Mouse (Mus musculus): ENCODE results near the gene Pdzd2. TPM values are rescaled to one million over a fixed set of nuclear protein-coding genes. Genes with fewer than 3 reads are reported as not detected.

Gene Pdzd2
- polyA plus RNA-seq, 1 experiment from 2014 or later = 14.3 TPM

GRCm38 (mm10) chr15:12550376-12550775 is 189.3 kb downstream of the Pdzd2 start:
- WGBS = 40% methylated on average over 9 of the region's 9 CpGs
- Histone ChIP-seq H3K27me3 (replicated peaks) (no peaks in the 10 kb centered on the region), H3K36me3 (no peaks in the 10 kb centered on the region), H3K4me3 (replicated peaks) (no peak overlapping the region), H3K27ac (no peak overlapping the region), H3K4me1 (replicated peaks) (peaks cover 9% of the 10 kb centered on the region), H3K4me2 (replicated peaks) (peak overlapping the region; percentile 99), H3K9me3 (no peaks in the 10 kb centered on the region), H3K9ac (no peak overlapping the region)
- no peak; the same call in 1 of the 2 replicates for ATAC-seq

GRCm38 (mm10) chr15:12549919-12550305 is 189.8 kb downstream of the Pdzd2 start:
- Histone ChIP-seq H3K27ac (peak overlapping the region; percentile 70), H3K4me3 (replicated peaks) (peak overlapping the region; percentile 57), H3K9ac (peak overlapping the region; percentile 60; the same call in 1 of the 2 replicates), H3K4me2 (replicated peaks) (peak overlapping the region; percentile 99), H3K4me1 (replicated peaks) (peaks cover 11% of the 10 kb centered on the region), H3K36me3 (no peaks in the 10 kb centered on the region), H3K27me3 (replicated peaks) (no peaks in the 10 kb centered on the region), H3K9me3 (no peaks in the 10 kb centered on the region)
- peak; percentile 72 for ATAC-seq
- 2% methylated on average over 13 of the region's 13 CpGs for WGBS

GRCm38 (mm10) chr15:12549271-12549918 is 190.3 kb downstream of the Pdzd2 start:
- ATAC-seq = peak; percentile 65
- no peaks in the 10 kb centered on the region for H3K27me3 ChIP-seq (replicated peaks)
- peak overlapping the region; percentile 57 for H3K4me3 ChIP-seq (replicated peaks)
- peak overlapping the region; percentile 99 for H3K4me2 ChIP-seq (replicated peaks)
- WGBS = under 1% methylated on average over 28 of the region's 28 CpGs
- H3K9ac ChIP-seq = peak overlapping the region; percentile 60
- no peaks in the 10 kb centered on the region for H3K9me3 ChIP-seq
- peaks cover 12% of the 10 kb centered on the region for H3K4me1 ChIP-seq (replicated peaks)
- no peaks in the 10 kb centered on the region for H3K36me3 ChIP-seq
- H3K27ac ChIP-seq = peak overlapping the region; percentile 70

- peak overlapping the region; percentile 57 for H3K4me3 ChIP-seq (replicated peaks)
- no peak overlapping the region for H3K27ac ChIP-seq
- H3K27me3 ChIP-seq (replicated peaks) = no peaks in the 10 kb centered on the region
- no peaks in the 10 kb centered on the region for H3K9me3 ChIP-seq
- no peak for ATAC-seq
- H3K4me2 ChIP-seq (replicated peaks) = peak overlapping the region; percentile 99
- peaks cover 12% of the 10 kb centered on the region for H3K4me1 ChIP-seq (replicated peaks)
- no peaks in the 10 kb centered on the region for H3K36me3 ChIP-seq
- peak overlapping the region; percentile 60; the same call in 1 of the 2 replicates for H3K9ac ChIP-seq
- WGBS = 49% methylated on average over 4 of the region's 4 CpGs
Measured at GRCm38 (mm10) chr15:12548696-12549095, 191.0 kb downstream of the Pdzd2 start.

- Histone ChIP-seq H3K9ac (no peak overlapping the region), H3K4me1 (replicated peaks) (peaks cover 12% of the 10 kb centered on the region), H3K27ac (no peak overlapping the region), H3K4me2 (replicated peaks) (peak overlapping the region; percentile 7; the same call in 1 of the 2 replicates), H3K4me3 (replicated peaks) (no peak overlapping the region), H3K27me3 (replicated peaks) (no peaks in the 10 kb centered on the region), H3K9me3 (no peaks in the 10 kb centered on the region), H3K36me3 (no peaks in the 10 kb centered on the region)
- WGBS = 77% methylated on average over 5 of the region's 5 CpGs
- no peak for ATAC-seq
Measured at GRCm38 (mm10) chr15:12547640-12548405, 191.9 kb downstream of the Pdzd2 start.

GRCm38 (mm10) chr15:12546781-12547180 is 192.9 kb downstream of the Pdzd2 start:
- H3K27me3 ChIP-seq (replicated peaks) = no peaks in the 10 kb centered on the region
- peaks cover 13% of the 10 kb centered on the region for H3K4me1 ChIP-seq (replicated peaks)
- H3K4me3 ChIP-seq (replicated peaks) = no peak overlapping the region
- ATAC-seq = no peak
- H3K27ac ChIP-seq = no peak overlapping the region
- peak overlapping the region; percentile 7; the same call in 1 of the 2 replicates for H3K4me2 ChIP-seq (replicated peaks)
- WGBS = 73% methylated on average over 6 of the region's 6 CpGs
- no peak overlapping the region for H3K9ac ChIP-seq
- H3K36me3 ChIP-seq = no peaks in the 10 kb centered on the region
- H3K9me3 ChIP-seq = no peaks in the 10 kb centered on the region

GRCm38 (mm10) chr15:12545671-12546070 is 194.1 kb downstream of the Pdzd2 start:
- Histone ChIP-seq H3K4me1 (replicated peaks) (peaks cover 13% of the 10 kb centered on the region), H3K4me2 (replicated peaks) (no peak overlapping the region)

GRCm38 (mm10) chr15:12545220-12545619 is 194.5 kb downstream of the Pdzd2 start:
- Histone ChIP-seq H3K9me3 (no peaks in the 10 kb centered on the region), H3K36me3 (no peaks in the 10 kb centered on the region), H3K27ac (no peak overlapping the region), H3K4me1 (replicated peaks) (peaks cover 10% of the 10 kb centered on the region; the same call in 1 of the 2 replicates), H3K4me2 (replicated peaks) (no peak overlapping the region), H3K9ac (no peak overlapping the region), H3K27me3 (replicated peaks) (no peaks in the 10 kb centered on the region), H3K4me3 (replicated peaks) (no peak overlapping the region)
- no peak for ATAC-seq
- 38% methylated on average over 3 of the region's 3 CpGs for WGBS

More at GRCm38 (mm10) chr15:12545671-12546070, 194.1 kb downstream of the Pdzd2 start:
- no peak overlapping the region for H3K4me3 ChIP-seq (replicated peaks)
- no peaks in the 10 kb centered on the region for H3K9me3 ChIP-seq
- no peaks in the 10 kb centered on the region for H3K36me3 ChIP-seq
- H3K27ac ChIP-seq = no peak overlapping the region
- H3K9ac ChIP-seq = no peak overlapping the region
- WGBS = 69% methylated on average over 6 of the region's 6 CpGs
- ATAC-seq = no peak
- no peaks in the 10 kb centered on the region for H3K27me3 ChIP-seq (replicated peaks)

- H3K4me2 ChIP-seq (replicated peaks) = no peak overlapping the region
- WGBS = 77% methylated on average over 13 of the region's 13 CpGs
- no peaks in the 10 kb centered on the region for H3K36me3 ChIP-seq
- H3K4me1 ChIP-seq (replicated peaks) = 0 out of 2 replicates have a peak, but pooled peaks cover 4% of the 10 kb centered on the region
- no peaks in the 10 kb centered on the region for H3K27me3 ChIP-seq (replicated peaks)
- H3K4me3 ChIP-seq (replicated peaks) = no peak overlapping the region
- H3K27ac ChIP-seq = no peak overlapping the region
- ATAC-seq = no peak
- H3K9ac ChIP-seq = no peak overlapping the region
- no peaks in the 10 kb centered on the region for H3K9me3 ChIP-seq
Measured at GRCm38 (mm10) chr15:12543686-12544325, 195.9 kb downstream of the Pdzd2 start.

GRCm38 (mm10) chr15:12542316-12542715 is 197.4 kb downstream of the Pdzd2 start:
- H3K4me2 ChIP-seq (replicated peaks) = no peak overlapping the region
- H3K4me3 ChIP-seq (replicated peaks) = no peak overlapping the region
- H3K9ac ChIP-seq = no peak overlapping the region
- H3K9me3 ChIP-seq = no peaks in the 10 kb centered on the region
- no peak for ATAC-seq
- no peaks in the 10 kb centered on the region for H3K27me3 ChIP-seq (replicated peaks)
- H3K4me1 ChIP-seq (replicated peaks) = 0 out of 2 replicates have a peak, but pooled peaks cover 4% of the 10 kb centered on the region
- no peaks in the 10 kb centered on the region for H3K36me3 ChIP-seq
- no peak overlapping the region for H3K27ac ChIP-seq
- WGBS = 73% methylated on average over 6 of the region's 6 CpGs

- Histone ChIP-seq H3K4me1 (replicated peaks) (0 out of 2 replicates have a peak, but pooled peaks cover 2% of the 10 kb centered on the region), H3K4me3 (replicated peaks) (no peak overlapping the region), H3K4me2 (replicated peaks) (no peak overlapping the region), H3K36me3 (no peaks in the 10 kb centered on the region), H3K9me3 (no peaks in the 10 kb centered on the region), H3K27ac (no peak overlapping the region), H3K9ac (no peak overlapping the region), H3K27me3 (replicated peaks) (no peaks in the 10 kb centered on the region)
- no peak for ATAC-seq
- 94% methylated on average over 11 of the region's 11 CpGs for WGBS
Measured at GRCm38 (mm10) chr15:12539618-12540302, 200.0 kb downstream of the Pdzd2 start.

GRCm38 (mm10) chr15:12533254-12533653 is 206.5 kb downstream of the Pdzd2 start:
- Histone ChIP-seq H3K4me2 (replicated peaks) (no peak overlapping the region), H3K9ac (no peak overlapping the region), H3K27ac (no peak overlapping the region), H3K9me3 (no peaks in the 10 kb centered on the region), H3K4me3 (replicated peaks) (no peak overlapping the region), H3K27me3 (replicated peaks) (no peaks in the 10 kb centered on the region), H3K4me1 (replicated peaks) (no peaks in the 10 kb centered on the region), H3K36me3 (no peaks in the 10 kb centered on the region)
- ATAC-seq = no peak
- 75% methylated on average over 5 of the region's 5 CpGs for WGBS
